Mouse (Mus musculus) embryonic facial prominence, embryonic 14.5 days (tissue): ENCODE results near the gene Ankrd52. TPM values are rescaled to one million over a fixed set of nuclear protein-coding genes. Genes with fewer than 3 reads are reported as not detected.
A peak's percentile ranks its signal among the peaks of the same experiment; 100 is the strongest.

ENCODE experiments used
- ATAC-seq: fragments of 200-750 bp; cut with Nextera tagmentation; 2 replicates; pipeline ENCODE4 v1.8.0; 2017; ENCODE audit warnings: low read depth, moderate number of reproducible peaks, moderate TSS enrichment
- DNase-seq: peaks from one replicate; pipeline ENCODE4 v3.0.0-alpha.2; 2015; ENCODE audit warnings: low spot score
- H3K27ac ChIP-seq: fragments of 300-500 bp; sonication (generic); replicated peaks from 2 replicates; pipeline ENCODE4 v1.5.1; 2014; ENCODE audit warnings: low read depth, mild to moderate bottlenecking, low read length, moderate library complexity
- H3K27me3 ChIP-seq: fragments of 300-500 bp; sonication (generic); replicated peaks from 2 replicates; pipeline ENCODE4 v1.6.1; 2014; ENCODE audit warnings: low read length; ENCODE audit not compliant: control insufficient read depth, insufficient read depth
- H3K36me3 ChIP-seq: fragments of 300-500 bp; sonication (generic); 2 replicates; pipeline ENCODE4 v1.6.1; 2014; ENCODE audit warnings: low read length, mixed read lengths; ENCODE audit not compliant: control insufficient read depth, insufficient read depth
- H3K4me1 ChIP-seq: fragments of 300-500 bp; sonication (generic); 2 replicates; pipeline ENCODE4 v1.6.1; 2014; ENCODE audit warnings: antibody characterized with exemption, low read length; ENCODE audit not compliant: control insufficient read depth, insufficient read depth
- H3K4me2 ChIP-seq: fragments of 300-500 bp; sonication (generic); 2 replicates; pipeline ENCODE4 v1.6.1; 2014; ENCODE audit warnings: low read depth, mild to moderate bottlenecking, low read length, moderate library complexity, mixed read lengths
- H3K4me3 ChIP-seq: fragments of 300-500 bp; sonication (generic); 2 replicates; pipeline ENCODE4 v1.5.1; 2014; ENCODE audit warnings: low read depth, mild to moderate bottlenecking, low read length
- H3K9ac ChIP-seq: fragments of 300-500 bp; sonication (generic); 2 replicates; pipeline ENCODE4 v1.6.1; 2014; ENCODE audit warnings: low read depth, mild to moderate bottlenecking, low read length, moderate library complexity, mixed read lengths
- H3K9me3 ChIP-seq: fragments of 300-500 bp; sonication (generic); 2 replicates; pipeline ENCODE4 v1.6.1; 2016; ENCODE audit warnings: low read length; ENCODE audit not compliant: control insufficient read depth
- WGBS: fragments of 180-500 bp; shearing (Covaris S2); extraction: QIAGEN DNeasy Blood & Tissue Kit; methylation state at CpG from one replicate; pipeline ENCODE4 v1.1.7; 2014; 5-methylcytosine and 5-hydroxymethylcytosine counted together
- polyA plus RNA-seq: library from polyadenylated mRNA; unstranded; fragments of >200 nt; fragmentation: Nextera tagmentation; extraction: Ambion mirVana; gene quantifications from 2 replicates; pipeline ENCODE4 v1.2.1, GENCODE M21; 2014

The Ankrd52 gene
- polyA plus RNA-seq, 1 experiment from 2014 or later: 11.9 TPM

DNA sequence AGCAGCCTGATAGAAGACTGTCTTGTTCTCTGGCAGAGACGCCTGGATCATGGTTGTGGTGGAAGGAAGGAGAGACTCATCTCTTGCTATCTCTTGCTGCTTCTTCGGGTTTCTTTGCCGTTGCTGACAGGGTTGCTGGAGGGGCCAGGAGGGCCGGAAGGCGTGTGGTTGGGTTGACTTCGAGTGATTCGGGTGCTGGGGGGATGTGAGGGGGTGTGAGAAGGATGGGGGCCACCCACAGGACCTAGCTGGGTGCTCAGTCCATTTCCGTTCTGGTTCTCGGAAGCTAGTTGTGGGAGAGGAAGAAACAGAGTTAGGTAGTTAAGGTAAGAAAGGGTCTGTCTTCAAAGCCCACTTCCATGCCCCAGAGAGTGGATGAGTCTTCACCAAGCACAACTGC lies 24.7 kb downstream of the Ankrd52 start:
- Histone ChIP-seq H3K36me3 (peaks cover 16% of the 10 kb centered on the region), H3K9me3 (no peaks in the 10 kb centered on the region), H3K27ac (no peak overlapping the region), H3K4me2 (no peak overlapping the region), H3K4me1 (no peaks in the 10 kb centered on the region), H3K27me3 (no peaks in the 10 kb centered on the region), H3K4me3 (no peak overlapping the region), H3K9ac (no peak overlapping the region)
- ATAC-seq (no peak), DNase-seq (no peak)
- 83% methylated on average over 9 of the region's 9 CpGs for WGBS

- DNase-seq (no peak), ATAC-seq (no peak)
- Histone ChIP-seq H3K36me3 (peaks cover 12% of the 10 kb centered on the region), H3K27ac (no peak overlapping the region), H3K9ac (no peak overlapping the region), H3K4me3 (no peak overlapping the region), H3K4me1 (peaks cover 6% of the 10 kb centered on the region; the same call in 1 of the 2 replicates), H3K27me3 (no peaks in the 10 kb centered on the region), H3K9me3 (no peaks in the 10 kb centered on the region), H3K4me2 (no peak overlapping the region)
- 85% methylated on average over 7 of the region's 7 CpGs for WGBS
Observed at GRCm38 (mm10) chr10:128403931-128404330, 27.0 kb downstream of the Ankrd52 start.

DNA sequence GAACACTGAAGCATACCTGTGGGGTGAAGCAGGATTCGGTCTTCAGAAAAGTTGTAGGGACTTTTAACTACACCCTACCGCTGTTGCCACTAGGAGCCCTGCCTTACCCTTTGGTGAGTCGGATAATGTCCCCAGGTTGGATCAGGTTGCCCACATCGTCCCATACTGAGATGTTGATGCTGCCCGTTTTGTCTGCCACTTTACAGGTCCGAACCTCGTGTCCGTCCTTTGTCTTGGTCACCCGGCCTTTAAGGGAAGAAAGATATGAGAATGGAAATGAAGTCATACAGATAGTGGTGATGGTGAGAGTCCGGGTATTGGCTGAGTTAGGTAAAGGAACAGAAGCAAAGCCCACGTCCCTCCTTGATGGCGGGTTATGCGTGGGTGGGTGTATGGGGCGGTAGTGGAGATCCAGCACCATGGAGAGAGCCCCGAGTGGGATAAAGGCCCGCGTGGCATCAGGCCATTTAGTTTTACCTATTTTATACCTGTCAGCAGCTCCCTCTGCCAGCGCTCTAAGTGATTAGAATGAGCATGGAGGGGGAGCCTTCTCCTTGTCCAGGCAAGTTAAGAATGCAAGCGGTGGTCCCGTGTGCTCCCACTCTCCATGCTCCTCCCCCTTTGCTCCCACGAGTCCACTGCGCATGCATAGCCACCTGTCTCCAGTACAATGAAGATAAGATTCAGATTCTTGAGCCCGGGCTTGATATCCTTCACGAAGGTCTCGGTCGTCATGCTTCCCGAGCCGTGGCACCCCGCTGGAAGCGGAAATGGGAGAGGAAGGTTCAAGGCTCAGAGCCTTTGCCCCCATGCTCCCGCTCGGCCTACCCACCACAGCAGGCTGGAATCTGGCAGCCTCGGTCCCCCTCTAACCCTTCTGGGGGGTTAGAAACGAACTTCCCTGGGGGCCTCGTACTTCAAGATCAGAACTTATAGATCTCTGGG lies 31.9 kb downstream of the Ankrd52 start:
- H3K27ac ChIP-seq: peak overlapping the region; percentile 86
- H3K9ac ChIP-seq: peak overlapping the region; percentile 78
- peak overlapping the region; percentile 90 for H3K4me2 ChIP-seq
- 20% methylated on average over 35 of the region's 35 CpGs for WGBS
- H3K4me1 ChIP-seq: peaks cover 24% of the 10 kb centered on the region
- peak; percentile 58 for DNase-seq
- no peaks in the 10 kb centered on the region for H3K9me3 ChIP-seq
- no peak for ATAC-seq
- H3K36me3 ChIP-seq: peaks cover 12% of the 10 kb centered on the region
- peak overlapping the region; percentile 78 for H3K4me3 ChIP-seq
- H3K27me3 ChIP-seq: no peaks in the 10 kb centered on the region

- H3K27ac ChIP-seq: peak overlapping the region; percentile 86
- ATAC-seq (peak; percentile 91), DNase-seq (peak; percentile 99)
- H3K36me3 ChIP-seq: peaks cover 17% of the 10 kb centered on the region
- H3K4me2 ChIP-seq: peak overlapping the region; percentile 90
- peak overlapping the region; percentile 78 for H3K9ac ChIP-seq
- peaks cover 24% of the 10 kb centered on the region for H3K4me1 ChIP-seq
- no peaks in the 10 kb centered on the region for H3K27me3 ChIP-seq
- H3K9me3 ChIP-seq: no peaks in the 10 kb centered on the region
- 6% methylated on average over 33 of the region's 36 CpGs for WGBS
- peak overlapping the region; percentile 78 for H3K4me3 ChIP-seq
Observed at GRCm38 (mm10) chr10:128409692-128410559, 33.0 kb downstream of the Ankrd52 start.

DNA sequence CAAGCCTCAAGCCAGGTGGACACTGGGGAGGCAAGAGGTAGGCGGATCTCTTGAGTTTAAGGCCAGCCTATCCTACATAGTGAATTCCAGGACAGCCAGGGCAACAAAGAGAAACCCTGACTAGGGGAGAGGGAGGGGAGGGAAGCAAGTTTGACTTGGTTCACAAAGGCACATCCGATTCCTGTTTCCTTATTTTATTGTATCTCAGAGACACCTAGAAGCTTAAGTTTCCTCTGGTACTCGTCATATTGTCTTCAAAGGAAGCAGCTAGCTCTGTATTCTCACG lies 33.6 kb downstream of the Ankrd52 start:
- Histone ChIP-seq H3K4me3 (peak overlapping the region; percentile 78), H3K27me3 (no peaks in the 10 kb centered on the region), H3K9ac (peak overlapping the region; percentile 77), H3K27ac (peak overlapping the region; percentile 86), H3K4me2 (peak overlapping the region; percentile 88), H3K36me3 (peaks cover 21% of the 10 kb centered on the region), H3K4me1 (peaks cover 24% of the 10 kb centered on the region), H3K9me3 (no peaks in the 10 kb centered on the region)
- ATAC-seq (no peak), DNase-seq (no peak)
- 17% methylated on average over 4 of the region's 4 CpGs for WGBS

DNA sequence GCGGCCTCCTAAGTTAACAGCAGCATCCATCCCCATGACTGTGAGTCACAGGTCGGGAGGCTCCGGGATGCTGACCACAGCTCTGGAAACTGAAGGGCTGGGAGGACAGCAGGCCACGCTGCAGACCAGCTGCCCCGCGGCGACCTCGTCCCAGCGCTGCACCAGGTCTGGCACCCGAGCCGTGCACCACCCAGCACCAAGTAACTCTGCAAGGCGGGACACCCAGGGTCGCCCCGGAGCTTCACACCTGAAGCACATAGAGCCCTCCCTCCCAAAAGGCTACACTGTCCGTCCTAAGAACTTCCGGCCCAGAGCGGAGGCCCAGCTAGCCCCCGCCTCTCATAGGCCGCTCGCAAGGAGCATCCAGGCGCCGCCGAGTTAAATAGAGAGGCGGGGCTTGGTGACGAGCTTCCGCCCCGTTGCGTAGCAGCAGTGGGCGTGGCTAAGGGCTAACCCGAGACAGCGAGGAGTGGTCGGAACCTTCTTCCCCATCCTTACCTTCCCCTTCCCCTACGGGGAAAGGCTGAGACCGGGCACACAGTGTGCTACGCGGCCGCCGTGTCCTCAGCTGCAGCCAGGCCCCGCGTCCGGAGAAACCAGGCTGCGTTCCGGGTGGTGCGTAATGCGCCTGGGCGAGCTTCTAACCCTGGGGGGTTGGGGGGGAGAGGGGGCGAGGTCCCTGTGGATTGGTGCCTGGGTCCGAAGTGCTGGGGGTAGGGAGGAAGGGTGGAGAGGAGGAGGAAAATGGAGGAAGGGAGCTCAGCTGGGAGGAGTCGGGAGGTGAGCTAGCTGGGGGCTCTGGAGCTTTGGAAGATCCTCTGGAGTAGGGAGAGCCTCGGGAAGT lies 34.5 kb downstream of the Ankrd52 start, which contains the start of the genes Nabp2 and Rnf41:
Gene Nabp2, minus strand, starts transcription at position 282 of the 844 bp plus-strand sequence.
Gene Rnf41, plus strand, starts transcription at position 447 of the 844 bp plus-strand sequence.
- Histone ChIP-seq H3K4me2 (peak within 1 kb of the TSS; percentile 88), H3K9ac (peak within 1 kb of the TSS; percentile 77), H3K4me3 (peak within 1 kb of the TSS; percentile 78), H3K4me1 (peaks cover 24% of the 10 kb centered on the region), H3K36me3 (peaks cover 21% of the 10 kb centered on the region), H3K27me3 (no peaks in the 10 kb centered on the region), H3K27ac (peak within 1 kb of the TSS; percentile 95), H3K9me3 (no peaks in the 10 kb centered on the region)
- ATAC-seq (peak; percentile 90), DNase-seq (peak; percentile 99)
- WGBS: 2% methylated on average over 28 of the region's 50 CpGs

GRCm38 (mm10) chr10:128412055-128412381 lies 35.1 kb downstream of the Ankrd52 start:
- 0% methylated on average over 14 of the region's 14 CpGs for WGBS
- DNase-seq (peak; percentile 60), ATAC-seq (no peak)
- Histone ChIP-seq H3K4me1 (peaks cover 24% of the 10 kb centered on the region), H3K9ac (peak overlapping the region; percentile 77), H3K9me3 (no peaks in the 10 kb centered on the region), H3K27ac (peak overlapping the region; percentile 95), H3K4me3 (peak overlapping the region; percentile 78), H3K27me3 (no peaks in the 10 kb centered on the region), H3K36me3 (peaks cover 25% of the 10 kb centered on the region), H3K4me2 (peak overlapping the region; percentile 88)

DNA sequence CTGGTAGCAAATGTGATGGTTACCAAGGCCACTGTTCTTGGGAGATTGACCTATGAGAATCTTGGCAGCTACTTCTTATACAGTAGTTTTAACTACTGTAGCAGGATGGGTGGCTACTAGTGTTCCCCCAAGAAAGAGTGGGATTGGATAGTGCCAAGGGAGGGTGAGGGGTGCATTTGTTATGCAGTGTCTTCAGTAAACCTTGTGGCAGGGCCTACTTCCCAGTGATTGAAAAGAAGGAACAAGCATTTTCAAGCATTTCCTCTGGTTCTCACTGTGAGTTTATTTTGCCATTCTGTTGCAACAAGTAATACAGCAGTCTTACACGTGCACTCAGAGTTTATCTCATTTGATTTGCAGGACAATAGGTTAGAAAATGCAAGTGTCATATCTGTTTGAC lies 35.6 kb downstream of the Ankrd52 start:
- peak overlapping the region; percentile 95 for H3K27ac ChIP-seq
- no peak for ATAC-seq

More for the DNA sequence above, 35.6 kb downstream of the Ankrd52 start:
- Histone ChIP-seq H3K4me1 (peaks cover 24% of the 10 kb centered on the region), H3K4me3 (peak overlapping the region; percentile 78), H3K4me2 (peak overlapping the region; percentile 88), H3K36me3 (peaks cover 30% of the 10 kb centered on the region), H3K27me3 (no peaks in the 10 kb centered on the region), H3K9me3 (no peaks in the 10 kb centered on the region), H3K9ac (peak overlapping the region; percentile 77)
- 61% methylated on average over 1 of the region's 1 CpGs for WGBS
- no peak for DNase-seq
